Mouse (Mus musculus) adipocyte (in vitro differentiated cells): ENCODE results near the gene Slc9a3r1.

Source experiments
- DNase-seq: peaks from one replicate; pipeline ENCODE4 v3.0.0-alpha.2; 2016; ENCODE audit warnings: low spot score

Gene Slc9a3r1

GRCm38 (mm10) chr11:115162205-115162601 lies 938 bp upstream of the Slc9a3r1 start:
- no peak for DNase-seq

DNA sequence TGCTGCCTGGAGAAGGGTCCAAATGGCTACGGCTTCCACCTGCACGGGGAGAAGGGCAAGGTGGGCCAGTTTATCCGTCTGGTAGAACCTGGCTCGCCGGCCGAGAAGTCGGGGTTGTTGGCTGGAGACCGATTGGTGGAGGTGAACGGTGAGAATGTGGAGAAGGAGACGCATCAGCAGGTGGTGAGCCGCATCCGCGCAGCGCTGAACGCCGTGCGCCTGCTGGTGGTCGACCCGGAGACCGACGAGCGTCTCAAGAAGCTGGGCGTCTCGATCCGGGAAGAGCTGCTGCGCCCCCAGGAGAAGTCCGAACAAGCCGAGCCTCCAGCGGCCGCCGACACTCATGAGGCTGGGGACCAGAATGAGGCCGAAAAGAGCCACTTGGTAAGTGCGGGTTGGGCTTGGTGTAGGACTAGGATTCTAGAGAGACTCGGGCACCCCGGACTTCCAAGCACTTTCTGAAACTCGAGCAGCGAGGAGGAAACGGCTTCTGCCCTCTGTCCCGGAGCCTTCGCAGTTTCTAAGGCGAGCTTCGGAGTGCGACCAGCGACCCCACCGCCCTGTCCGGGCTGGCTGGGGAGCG lies 518 bp downstream of the Slc9a3r1 start:
- peak; percentile 45 for DNase-seq

GRCm38 (mm10) chr11:115164341-115164975 lies 1.3 kb downstream of the Slc9a3r1 start:
- peak; percentile 42 for DNase-seq

DNA sequence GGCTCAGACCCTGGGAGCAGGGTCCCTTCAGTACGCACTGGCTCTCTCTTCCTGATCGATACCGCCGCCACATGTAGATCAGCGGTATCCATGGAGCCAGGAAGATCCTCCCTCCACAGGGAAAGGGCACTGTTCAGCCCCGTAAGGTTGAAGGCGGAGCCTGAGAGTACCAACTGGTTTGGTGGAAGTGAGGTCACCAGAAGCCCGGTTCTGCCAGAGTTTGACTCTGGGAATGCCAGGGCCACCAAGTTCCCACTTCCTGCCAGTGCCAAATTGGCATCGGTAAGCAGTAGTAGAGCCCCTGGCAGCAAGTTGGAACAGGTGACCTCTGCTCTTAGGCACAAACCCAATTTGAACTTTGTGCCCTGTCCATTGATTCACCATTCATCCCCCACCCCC lies 1.8 kb downstream of the Slc9a3r1 start:
- peak; percentile 53 for DNase-seq

DNA sequence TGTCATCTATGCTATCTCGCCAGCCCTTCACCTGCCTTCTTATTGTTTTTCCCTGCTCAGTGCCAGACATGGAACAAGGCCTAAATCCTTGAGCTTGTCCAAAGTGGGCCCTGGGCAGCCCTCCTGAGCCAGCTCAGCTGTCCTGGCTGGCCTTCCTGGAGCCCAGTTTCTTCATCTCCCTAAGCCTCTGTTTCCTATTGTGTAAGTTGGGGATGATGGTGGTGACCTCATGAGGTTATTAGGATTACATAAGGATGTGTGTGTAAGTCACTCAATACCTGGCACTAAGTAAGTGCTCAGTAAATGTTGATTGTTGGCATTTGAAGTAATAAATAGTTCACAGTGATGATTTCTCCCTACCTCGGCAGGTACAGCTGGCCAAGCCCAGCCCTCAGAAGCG lies 3.6 kb downstream of the Slc9a3r1 start:
- DNase-seq: no peak

DNA sequence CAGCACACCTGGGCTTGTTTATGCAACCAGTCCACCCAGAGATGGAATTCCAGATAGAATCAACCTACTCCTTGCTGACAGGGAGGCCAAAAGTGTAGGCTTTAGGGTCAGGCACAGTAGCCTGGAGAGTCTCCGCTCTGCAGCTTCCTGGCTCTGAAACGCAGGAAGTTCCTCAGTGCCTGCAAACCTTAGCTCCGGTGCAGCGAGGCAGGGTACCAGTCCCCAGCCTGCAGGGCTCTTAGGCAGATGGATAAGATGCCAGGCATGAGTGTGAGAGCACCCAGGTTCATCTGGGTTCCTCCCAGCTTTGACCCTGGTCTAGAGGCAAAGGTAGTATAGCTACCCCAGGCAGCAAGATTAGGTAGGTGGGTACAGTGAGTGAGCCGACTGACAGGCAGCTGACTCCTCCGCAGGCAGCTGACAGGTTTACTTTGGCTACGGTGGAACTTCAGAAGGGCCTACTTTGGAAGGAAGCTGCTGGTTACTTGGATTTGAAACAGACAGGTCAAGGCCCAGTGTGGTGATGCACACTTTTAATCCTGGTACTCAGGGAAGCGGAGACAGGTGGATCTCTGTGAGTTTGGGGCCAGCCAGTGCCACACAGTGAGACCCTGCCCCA lies 4.6 kb downstream of the Slc9a3r1 start:
- DNase-seq: no peak

GRCm38 (mm10) chr11:115169430-115169829 lies 6.3 kb downstream of the Slc9a3r1 start:
- DNase-seq: no peak

- DNase-seq: no peak
Observed at GRCm38 (mm10) chr11:115171125-115171524, 8.0 kb downstream of the Slc9a3r1 start.

GRCm38 (mm10) chr11:115172825-115173287 lies 9.7 kb downstream of the Slc9a3r1 start:
- peak; percentile 85 for DNase-seq

DNA sequence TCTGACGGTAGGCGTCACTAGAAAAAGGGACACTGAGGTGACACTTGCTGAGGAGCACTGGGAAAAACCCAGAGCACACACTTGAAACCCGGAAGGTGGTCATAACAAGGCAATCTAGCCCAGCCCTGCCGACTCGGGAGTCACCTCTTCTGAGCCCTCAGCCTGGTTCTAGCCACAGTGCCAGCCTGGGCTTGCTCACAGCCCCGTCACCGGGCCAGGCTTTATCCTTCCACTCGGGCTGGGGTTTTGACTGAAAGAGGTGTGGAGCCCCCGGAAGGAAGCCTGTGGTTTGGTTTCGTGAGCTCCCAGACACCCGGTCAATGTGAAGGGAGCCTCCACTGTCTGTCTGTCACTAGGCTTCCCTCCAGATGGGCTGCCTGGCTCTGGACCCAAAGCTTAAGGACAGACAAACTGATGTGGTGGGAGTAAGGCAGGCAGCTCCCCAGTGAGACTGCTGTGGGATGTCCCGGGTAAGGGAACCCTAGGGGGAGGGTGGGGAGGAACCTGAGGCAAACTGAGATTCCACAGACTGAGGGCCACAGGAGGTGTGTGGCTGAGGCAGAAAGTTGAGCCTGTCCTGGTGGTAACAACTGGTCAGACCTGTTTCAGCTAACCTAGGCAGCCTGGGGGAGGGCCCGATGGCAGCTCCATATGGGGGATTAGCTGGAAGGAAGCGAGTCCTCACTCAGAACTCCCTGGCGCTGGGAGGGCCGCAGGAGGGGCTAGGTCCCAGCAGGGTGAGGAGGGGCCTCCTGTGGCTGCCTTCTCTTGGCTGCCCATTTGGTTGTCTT lies 10.6 kb downstream of the Slc9a3r1 start:
- DNase-seq: no peak

- no peak for DNase-seq
Observed at GRCm38 (mm10) chr11:115176399-115177190, 13.5 kb downstream of the Slc9a3r1 start.

- no peak for DNase-seq
Observed at GRCm38 (mm10) chr11:115177559-115178195, 14.5 kb downstream of the Slc9a3r1 start.

GRCm38 (mm10) chr11:115178766-115179165 lies 15.6 kb downstream of the Slc9a3r1 start:
- no peak for DNase-seq

GRCm38 (mm10) chr11:115179191-115179590 lies 16.1 kb downstream of the Slc9a3r1 start:
- DNase-seq: no peak

DNA sequence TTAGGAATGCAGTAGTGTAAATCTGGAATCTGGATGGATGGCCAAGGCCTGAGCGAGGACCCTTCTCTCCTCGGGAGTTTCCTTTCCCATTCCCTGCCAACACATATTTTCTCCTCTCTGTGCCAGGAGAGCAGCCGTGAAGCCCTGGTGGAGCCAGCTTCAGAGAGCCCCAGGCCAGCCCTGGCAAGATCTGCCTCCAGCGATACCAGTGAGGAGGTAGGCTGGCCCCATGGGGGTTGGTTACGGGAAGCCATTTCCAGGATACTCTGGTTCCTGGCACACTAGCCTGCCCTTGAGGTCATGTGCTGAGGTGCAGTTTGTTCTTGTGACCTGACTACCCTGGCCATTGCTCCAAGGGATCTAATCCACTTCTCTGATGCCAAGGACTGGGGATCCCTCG lies 16.7 kb downstream of the Slc9a3r1 start:
- no peak for DNase-seq

GRCm38 (mm10) chr11:115181913-115182638 lies 18.9 kb downstream of the Slc9a3r1 start:
- peak; percentile 69 for DNase-seq

GRCm38 (mm10) chr11:115184973-115185372 lies 21.8 kb downstream of the Slc9a3r1 start:
- DNase-seq: no peak

GRCm38 (mm10) chr11:115187224-115187639 lies 24.1 kb downstream of the Slc9a3r1 start, which contains the start of gene Tmem104:
Gene Tmem104, plus strand, starts transcription at chr11:115187487.
- DNase-seq: peak; percentile 99

GRCm38 (mm10) chr11:115187693-115188092 lies 24.6 kb downstream of the Slc9a3r1 start, which contains the start of gene Nat9:
Gene Nat9, minus strand, starts transcription at chr11:115187859.
- DNase-seq: no peak

DNA sequence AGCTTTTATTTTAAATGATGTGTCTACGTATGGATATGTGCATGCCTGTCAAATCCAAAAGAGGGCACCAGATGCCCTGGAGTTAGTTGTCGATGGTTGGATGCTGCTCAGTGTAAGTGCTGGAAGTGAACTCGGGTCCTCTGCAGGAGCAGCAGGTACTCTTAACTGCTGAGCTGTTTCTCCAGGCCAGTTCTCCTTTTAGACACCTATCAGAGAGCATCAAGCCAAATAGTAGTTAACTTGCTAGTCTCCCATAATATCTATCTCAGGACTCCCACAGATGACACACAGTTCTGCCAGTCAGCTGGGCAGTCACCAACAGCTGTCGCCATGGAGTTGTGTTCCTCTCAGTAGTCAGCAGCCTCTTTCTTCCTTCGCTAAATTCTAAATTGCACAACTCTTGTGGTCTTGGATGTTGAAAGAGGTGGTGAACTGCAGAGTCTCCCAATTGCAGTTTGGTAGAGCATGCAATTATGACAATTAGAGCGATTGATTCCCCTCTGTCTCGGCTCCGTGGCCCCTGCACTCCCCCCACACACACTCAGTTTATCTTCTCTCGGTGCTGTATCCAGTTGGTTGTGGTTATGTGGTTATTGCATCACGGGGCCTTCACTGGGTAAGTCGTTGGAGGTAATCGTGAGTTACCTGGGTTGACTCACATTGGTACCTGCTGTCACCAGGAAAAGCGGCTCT lies 25.5 kb downstream of the Slc9a3r1 start:
- DNase-seq: no peak
